Mouse (Mus musculus) myocyte (in vitro differentiated cells): Measurements from ENCODE around the gene Clca2. TPM values are rescaled to one million over a fixed set of nuclear protein-coding genes. Genes with fewer than 3 reads are reported as not detected.

Experiments used
- H3K27me3 ChIP-seq: one replicate; pipeline ENCODE4 v1.6.1; 2011; ENCODE audit not compliant: control insufficient read depth, insufficient read depth, insufficient read length
- H3K36me3 ChIP-seq: one replicate; pipeline ENCODE4 v1.6.1; 2011; ENCODE audit not compliant: control insufficient read depth, insufficient read depth
- H3K4me2 ChIP-seq: one replicate; pipeline ENCODE4 v1.6.1; 2011; ENCODE audit warnings: low read depth, control low read depth
- H3K4me3 ChIP-seq: one replicate; pipeline ENCODE4 v1.5.1; 2011; ENCODE audit warnings: mild to moderate bottlenecking, control low read depth, moderate library complexity
- H3K79me2 ChIP-seq: one replicate; pipeline ENCODE4 v1.6.1; 2011; ENCODE audit not compliant: control insufficient read depth, insufficient read depth
- H3ac ChIP-seq: one replicate; pipeline ENCODE4 v1.6.1; 2011; ENCODE audit not compliant: control insufficient read depth, insufficient read length
- CEBPB ChIP-seq: IDR thresholded peaks from 2 replicates; pipeline ENCODE4 v1.6.1; 2011; ENCODE audit warnings: mild to moderate bottlenecking, moderate library complexity; ENCODE audit not compliant: poor library complexity, insufficient read depth, severe bottlenecking
- E2F4 ChIP-seq: IDR thresholded peaks from one replicate; pipeline ENCODE4 v1.6.1; 2011; ENCODE audit warnings: mild to moderate bottlenecking, control low read depth, moderate library complexity; ENCODE audit not compliant: insufficient read depth
- MAX ChIP-seq: IDR thresholded peaks from one replicate; pipeline ENCODE4 v1.6.1; 2011; ENCODE audit warnings: low read depth, mild to moderate bottlenecking, control low read depth
- MYOD1 ChIP-seq, 3 experiments: IDR thresholded peaks; one replicate each; pipeline ENCODE4 v1.6.1; 2011; ENCODE audit warnings: control low read depth in 2 of 3, low read depth in 2 of 3, mild to moderate bottlenecking in 2 of 3, moderate library complexity in 1 of 3; ENCODE audit not compliant: insufficient read length in 2 of 3, control insufficient read depth in 1 of 3
- MYOG ChIP-seq, 3 experiments: IDR thresholded peaks; one replicate each; pipeline ENCODE4 v1.6.1; 2011; ENCODE audit warnings: control low read depth in 2 of 3, low read depth in 2 of 3, mild to moderate bottlenecking in 2 of 3; ENCODE audit not compliant: insufficient read length in 2 of 3, control insufficient read depth in 1 of 3, insufficient read depth in 1 of 3
- POLR2A ChIP-seq: IDR thresholded peaks from one replicate; pipeline ENCODE4 v1.6.1; 2011; ENCODE audit warnings: low read depth, mild to moderate bottlenecking, control low read depth, moderate library complexity; ENCODE audit not compliant: insufficient read length
- POLR2AphosphoS2 ChIP-seq: IDR thresholded peaks from one replicate; pipeline ENCODE4 v1.6.1; 2011; ENCODE audit warnings: low read depth, control low read depth; ENCODE audit not compliant: insufficient read length
- REST ChIP-seq: IDR thresholded peaks from one replicate; pipeline ENCODE4 v1.6.1; 2011; ENCODE audit warnings: mild to moderate bottlenecking, control low read depth, moderate library complexity; ENCODE audit not compliant: insufficient read depth, insufficient read length
- SRF ChIP-seq: IDR thresholded peaks from one replicate; pipeline ENCODE4 v1.6.1; 2011; ENCODE audit warnings: low read depth; ENCODE audit not compliant: control insufficient read depth, insufficient read length
- TCF12 ChIP-seq: IDR thresholded peaks from one replicate; pipeline ENCODE4 v1.6.1; 2011; ENCODE audit warnings: mild to moderate bottlenecking, control low read depth; ENCODE audit not compliant: poor library complexity, insufficient read depth, severe bottlenecking
- TCF3 ChIP-seq: IDR thresholded peaks from one replicate; pipeline ENCODE4 v1.6.1; 2011; ENCODE audit warnings: low read depth, control low read depth; ENCODE audit not compliant: insufficient read length
- USF1 ChIP-seq: IDR thresholded peaks from one replicate; pipeline ENCODE4 v1.6.1; 2011; ENCODE audit warnings: low read depth, mild to moderate bottlenecking, control low read depth, moderate library complexity
- polyA plus RNA-seq: library from polyadenylated mRNA; unstranded; fragments of >200 nt; fragmentation: generic; extraction: Trizol; gene quantifications from one replicate; pipeline ENCODE4 v1.2.1, GENCODE M21; 2012; ENCODE audit warnings: missing spikeins

The Clca2 gene
- polyA plus RNA-seq, 1 experiment, result 0.04 TPM

DNA sequence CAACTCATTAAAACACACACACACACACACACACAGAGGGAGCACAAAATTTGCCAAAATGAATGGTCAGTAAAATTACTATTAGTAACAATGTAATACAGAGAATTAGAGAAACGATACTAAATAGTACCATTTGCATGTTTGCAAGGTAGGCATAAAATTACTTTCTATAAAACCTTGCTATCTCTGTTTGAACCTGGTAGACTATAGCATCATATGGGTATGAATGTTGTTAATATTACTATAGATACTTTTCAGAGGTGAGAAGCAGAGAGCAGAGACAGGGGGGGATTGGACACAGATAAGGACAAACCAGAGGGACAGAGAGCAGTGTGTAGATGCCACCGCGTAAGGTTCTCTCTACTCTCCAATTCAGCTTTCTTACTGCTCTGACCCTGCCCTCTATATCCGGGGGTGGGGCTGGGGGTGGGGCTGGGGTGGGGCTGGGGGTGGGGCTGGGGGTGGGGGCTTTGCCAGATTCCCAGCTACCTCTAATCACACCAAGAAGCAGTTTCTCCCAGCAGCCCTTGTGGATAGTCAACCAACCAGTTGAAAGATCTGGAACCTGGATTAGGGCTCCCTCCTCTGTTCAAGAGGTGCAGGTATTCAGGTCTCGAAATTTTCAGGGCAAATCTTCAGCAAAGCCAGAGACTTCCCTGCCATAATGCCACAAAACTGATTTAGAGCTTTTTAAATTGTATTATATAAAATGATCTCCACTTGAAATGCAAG lies 6.7 kb upstream of the Clca2 start:
- Histone ChIP-seq H3K79me2 (no peaks in the 10 kb centered on the region), H3K4me2 (peak overlapping the region; percentile 96), H3K4me3 (no peak overlapping the region), H3K27me3 (no peaks in the 10 kb centered on the region), H3K36me3 (no peaks in the 10 kb centered on the region), H3ac (no peak overlapping the region)
- no peak for TF ChIP-seq MAX
- TF ChIP-seq TCF3, result no peak
- TF ChIP-seq POLR2A, result no peak
- TF ChIP-seq MYOG (IDR thresholded peaks at IDR 0.05; ENCODE audit: control insufficient read depth in 1 of 3, insufficient read depth in 1 of 3, insufficient read length in 2 of 3, low read depth in 2 of 3), result no peak
- no peak for TF ChIP-seq MYOD1 (IDR thresholded peaks at IDR 0.05; ENCODE audit: control insufficient read depth in 1 of 3, insufficient read length in 2 of 3, low read depth in 2 of 3)
- TF ChIP-seq E2F4, result no peak
- TF ChIP-seq REST, result no peak
- TF ChIP-seq CEBPB, result no peak
- TF ChIP-seq TCF12, result no peak
- TF ChIP-seq USF1, result no peak
- TF ChIP-seq SRF, result no peak
- TF ChIP-seq POLR2AphosphoS2, result no peak

DNA sequence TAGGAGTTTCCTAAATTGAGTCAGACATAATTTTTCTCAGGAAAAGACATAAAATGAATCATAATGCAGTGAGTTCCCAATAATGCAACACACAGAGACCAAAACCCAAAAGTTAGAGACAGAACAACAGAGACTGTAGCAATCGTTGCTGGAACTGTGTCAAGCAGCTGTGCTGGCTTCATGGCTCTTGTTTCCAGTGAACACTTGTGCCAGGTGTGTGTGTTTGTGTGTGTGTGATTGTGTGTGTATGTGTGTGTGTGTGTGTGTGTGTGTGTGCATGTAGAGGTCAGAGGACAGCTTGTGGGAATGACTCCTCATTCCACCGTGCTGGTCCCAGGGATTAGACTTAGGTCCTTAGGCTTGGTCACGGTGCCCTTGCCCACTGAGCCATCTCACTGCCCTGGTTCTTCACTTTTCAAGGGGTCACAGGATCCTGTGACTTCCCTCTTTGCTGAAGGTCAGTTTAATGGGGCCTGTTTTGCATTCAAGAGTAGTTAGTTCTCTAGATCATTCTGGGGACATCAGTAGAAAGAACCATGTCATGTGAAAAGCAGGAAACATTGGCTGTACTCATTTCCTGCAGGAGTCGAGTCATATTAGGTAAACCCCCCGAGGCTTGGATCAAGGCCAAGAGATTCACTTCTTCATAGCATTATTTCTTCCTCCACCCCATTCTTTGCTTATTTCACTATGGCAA lies 6.0 kb upstream of the Clca2 start:
- Histone ChIP-seq H3K79me2 (no peaks in the 10 kb centered on the region), H3K27me3 (no peaks in the 10 kb centered on the region), H3K36me3 (no peaks in the 10 kb centered on the region), H3K4me3 (no peak overlapping the region), H3ac (no peak overlapping the region), H3K4me2 (peak overlapping the region; percentile 96)
- TF ChIP-seq E2F4, result no peak
- TF ChIP-seq SRF, result no peak
- TF ChIP-seq CEBPB, result peak; percentile 36; the same call in 1 of the 2 replicates
- peak; percentile 56 for TF ChIP-seq TCF12
- TF ChIP-seq POLR2AphosphoS2, result no peak
- peak; percentile 38 to 84 (median 84) for TF ChIP-seq MYOD1 (IDR thresholded peaks at IDR 0.05; ENCODE audit: control insufficient read depth in 1 of 3, insufficient read length in 2 of 3, low read depth in 2 of 3)
- TF ChIP-seq MYOG (IDR thresholded peaks at IDR 0.05; ENCODE audit: control insufficient read depth in 1 of 3, insufficient read depth in 1 of 3, insufficient read length in 2 of 3, low read depth in 2 of 3), result peak; percentile 38 to 73 (median 47)
- no peak for TF ChIP-seq POLR2A
- TF ChIP-seq MAX, result no peak
- TF ChIP-seq TCF3, result peak; percentile 35
- no peak for TF ChIP-seq REST
- no peak for TF ChIP-seq USF1

- H3K4me2 ChIP-seq, result peak overlapping the region; percentile 96
- no peak overlapping the region for H3ac ChIP-seq
- no peaks in the 10 kb centered on the region for H3K79me2 ChIP-seq
- H3K36me3 ChIP-seq, result no peaks in the 10 kb centered on the region
- H3K27me3 ChIP-seq, result no peaks in the 10 kb centered on the region
- TF ChIP-seq SRF (no peak), MAX (no peak), POLR2A (peak; percentile 16), TCF3 (no peak), REST (no peak), TCF12 (no peak), MYOG (IDR thresholded peaks at IDR 0.05; ENCODE audit: control insufficient read depth in 1 of 3, insufficient read depth in 1 of 3, insufficient read length in 2 of 3, low read depth in 2 of 3) (no peak)
- peak overlapping the region; percentile 16 for H3K4me3 ChIP-seq
These were observed 4.5 kb upstream of the Clca2 start for GRCm38 (mm10) chr3:145103770-145104169.

DNA sequence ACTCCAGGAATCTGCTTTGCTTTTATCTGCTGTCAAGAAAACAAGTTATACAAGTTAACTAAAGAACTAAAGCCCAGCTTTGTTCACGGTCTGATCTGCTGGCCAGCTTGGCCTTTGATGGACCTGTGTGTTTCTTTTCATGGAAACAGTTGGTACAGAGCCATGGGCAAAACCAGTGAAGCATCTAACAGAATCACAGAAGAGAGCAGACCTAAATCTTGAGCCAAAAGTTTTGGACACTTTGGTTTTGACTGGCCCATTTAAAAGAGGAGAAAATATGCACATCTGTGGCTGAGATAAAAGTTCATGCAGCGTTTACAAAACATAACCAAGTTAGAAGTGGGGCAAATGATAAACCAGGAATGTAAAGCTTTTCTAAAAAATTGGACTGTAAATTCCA lies 4.1 kb upstream of the Clca2 start:
- TF ChIP-seq MYOD1 (IDR thresholded peaks at IDR 0.05; ENCODE audit: control insufficient read depth in 1 of 3, insufficient read length in 2 of 3, low read depth in 2 of 3), result no peak
- TF ChIP-seq USF1, result no peak
- no peak for TF ChIP-seq POLR2AphosphoS2
- TF ChIP-seq TCF12, result no peak
- TF ChIP-seq TCF3, result no peak
- no peak for TF ChIP-seq MAX
- no peak for TF ChIP-seq MYOG (IDR thresholded peaks at IDR 0.05; ENCODE audit: control insufficient read depth in 1 of 3, insufficient read depth in 1 of 3, insufficient read length in 2 of 3, low read depth in 2 of 3)
- TF ChIP-seq E2F4, result no peak
- no peak for TF ChIP-seq POLR2A
- no peak for TF ChIP-seq REST
- no peak for TF ChIP-seq CEBPB
- Histone ChIP-seq H3K27me3 (no peaks in the 10 kb centered on the region), H3K36me3 (no peaks in the 10 kb centered on the region), H3ac (no peak overlapping the region), H3K4me2 (peak overlapping the region; percentile 96), H3K4me3 (peak overlapping the region; percentile 16), H3K79me2 (no peaks in the 10 kb centered on the region)
